Mouse (Mus musculus) adrenal gland, adult 8-10 months (tissue): ENCODE results near the gene Gm7879. TPM values are rescaled to one million over a fixed set of nuclear protein-coding genes. Genes with fewer than 3 reads are reported as not detected.
"Not testable (repeated sequence)": the region's sequence is repeated elsewhere in the genome, so short reads cannot be mapped to it uniquely, and the experiment has no call there.

Experiments
- DNase-seq: peaks from one replicate; pipeline ENCODE4 v3.0.0; 2022
- total RNA-seq, 4 experiments: library from RNA; stranded (reverse); gene quantifications; 2 replicates each; pipeline ENCODE4 v1.2.4; 2022

The Gm7879 gene
- 10 to 100 TPM; 14.7 to 17.1 (median 15.1) TPM for total RNA-seq

DNA sequence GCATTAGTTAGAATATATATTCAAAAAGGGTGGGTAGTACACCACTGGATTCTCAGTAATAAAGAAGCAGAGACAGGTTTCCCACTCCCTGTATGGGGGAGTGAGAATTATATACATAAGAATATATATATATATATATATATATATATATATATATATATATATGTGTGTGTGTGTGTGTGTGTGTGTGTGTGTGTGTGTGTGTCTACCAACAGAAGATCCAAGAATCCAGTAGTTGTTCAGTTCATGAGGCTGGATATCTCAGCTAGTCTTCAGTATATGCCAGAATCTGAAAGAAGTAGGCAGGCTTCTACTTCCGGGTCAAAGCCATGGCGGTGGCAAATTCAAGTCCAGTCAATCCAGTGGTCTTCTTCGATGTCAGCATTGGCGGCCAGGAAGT, at the start of gene Gm7879:
Gm7879 (plus strand) TSS at position 301 of the 400 bp plus-strand sequence.
- not testable (repeated sequence) for DNase-seq

DNA sequence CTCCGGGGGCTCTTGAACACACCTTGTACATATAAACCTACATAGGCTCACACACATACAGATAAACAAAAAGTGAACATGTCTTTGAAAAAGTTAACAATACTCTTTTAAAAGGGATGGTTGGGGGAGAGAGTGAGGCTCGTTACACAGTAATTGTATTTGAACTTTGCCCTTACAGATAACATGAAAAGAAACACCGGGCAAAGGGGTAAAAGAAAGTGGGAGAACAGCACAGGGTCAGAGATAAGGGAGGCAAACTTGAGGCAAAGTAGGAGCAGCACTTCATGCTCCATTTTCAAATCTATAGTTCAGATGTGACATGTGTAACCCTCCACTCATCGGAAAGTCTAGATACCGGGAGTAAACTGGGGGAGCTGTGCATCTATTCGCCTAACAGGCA, 49.3 kb upstream of the Gm7879 start:
- no peak for DNase-seq

DNA sequence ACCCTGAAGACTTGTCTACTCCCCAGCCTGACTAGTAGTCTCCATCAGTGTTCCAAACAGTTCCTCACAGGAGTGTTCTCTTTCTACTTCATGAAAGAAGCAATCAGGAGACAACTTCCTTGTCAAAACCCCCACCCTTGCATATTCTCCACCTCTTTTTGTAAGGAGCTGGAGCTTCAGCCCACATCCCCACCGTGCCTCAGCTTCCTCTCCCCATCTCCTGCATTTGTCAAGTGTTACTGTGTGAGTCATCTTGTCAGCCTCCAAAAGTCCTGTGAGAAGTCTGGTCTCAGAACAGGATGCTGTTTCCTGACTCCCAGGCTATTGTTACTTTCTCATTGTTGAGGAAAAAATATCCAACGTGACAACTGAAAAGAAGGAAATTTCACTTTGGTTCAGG, 47.6 kb upstream of the Gm7879 start:
- DNase-seq, result no peak

DNA sequence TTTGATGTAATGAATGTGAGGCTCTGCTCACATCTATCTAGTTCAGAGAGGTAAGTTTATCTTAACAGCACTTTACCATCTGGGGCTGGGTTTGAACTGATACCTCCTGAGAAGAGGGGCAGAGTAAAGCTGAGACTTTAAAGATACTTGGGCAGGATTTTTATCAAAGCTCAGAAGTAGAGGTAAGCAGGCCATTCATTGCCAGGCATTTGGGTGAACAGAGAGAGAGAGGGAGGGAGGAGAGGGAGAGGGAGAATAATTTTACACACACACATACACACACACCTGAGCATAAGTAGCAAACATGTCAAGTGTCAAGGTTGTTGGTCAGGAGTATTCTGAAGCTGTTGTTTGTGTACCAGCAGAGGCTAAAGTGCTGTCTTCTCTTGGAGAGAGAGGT, 44.7 kb upstream of the Gm7879 start, which contains the start of gene Cd38:
Cd38 (plus strand) TSS at position 301 of the 400 bp plus-strand sequence.
- DNase-seq, result no peak

DNA sequence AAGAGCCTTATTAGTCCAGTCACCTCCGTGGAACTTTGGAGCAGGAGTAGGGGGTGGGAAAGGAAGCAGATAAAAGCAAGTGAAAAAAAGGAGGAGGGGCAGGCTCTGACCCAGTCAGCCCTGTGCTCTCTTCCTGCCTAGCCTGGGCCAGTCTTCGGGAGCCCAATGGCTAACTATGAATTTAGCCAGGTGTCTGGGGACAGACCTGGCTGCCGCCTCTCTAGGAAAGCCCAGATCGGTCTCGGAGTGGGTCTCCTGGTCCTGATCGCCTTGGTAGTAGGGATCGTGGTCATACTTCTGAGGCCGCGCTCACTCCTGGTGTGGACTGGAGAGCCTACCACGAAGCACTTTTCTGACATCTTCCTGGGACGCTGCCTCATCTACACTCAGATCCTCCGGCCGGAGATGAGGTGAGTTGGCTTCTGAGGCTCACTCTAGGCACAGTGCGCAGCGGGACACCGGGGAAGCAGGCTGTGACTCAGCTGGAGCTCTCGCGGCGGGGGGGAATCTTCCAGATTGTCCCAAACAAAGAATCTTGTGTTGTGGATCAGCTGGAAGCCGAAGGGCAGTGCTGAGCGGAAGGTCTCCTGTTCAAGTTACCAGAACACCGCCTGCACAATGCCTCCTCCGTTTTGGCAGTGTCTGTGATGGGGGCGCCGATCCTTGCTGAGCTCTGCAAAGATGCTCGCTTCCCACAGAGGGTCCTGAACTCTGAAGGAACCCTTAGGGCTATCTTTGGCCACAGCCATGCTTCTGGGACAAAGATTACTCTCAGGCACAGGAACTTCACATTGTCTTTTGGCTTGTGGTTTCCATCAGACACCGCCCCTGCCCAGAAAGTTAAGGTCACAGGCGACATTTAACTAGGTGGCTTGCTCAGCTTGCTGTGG, 44.0 kb upstream of the Gm7879 start:
- peak; percentile 11 for DNase-seq

DNA sequence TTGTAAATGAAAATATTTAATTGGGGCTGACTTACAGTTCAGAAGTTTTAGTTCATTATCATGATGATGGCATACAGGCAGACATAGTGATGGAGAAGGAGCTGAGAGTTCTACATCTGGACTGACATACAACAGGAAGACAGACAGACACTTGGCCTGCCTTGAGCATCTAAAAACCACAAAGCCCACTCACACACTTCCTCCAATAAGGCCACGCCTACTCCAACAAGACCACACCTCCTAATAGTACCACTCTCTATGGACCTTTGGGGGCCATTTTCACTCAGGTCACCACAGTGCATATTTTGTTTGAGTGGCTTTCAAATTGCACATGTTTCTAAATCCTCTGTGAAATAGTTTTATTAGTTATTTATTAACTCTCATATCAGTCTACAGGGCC, 41.1 kb upstream of the Gm7879 start:
- no peak for DNase-seq

DNA sequence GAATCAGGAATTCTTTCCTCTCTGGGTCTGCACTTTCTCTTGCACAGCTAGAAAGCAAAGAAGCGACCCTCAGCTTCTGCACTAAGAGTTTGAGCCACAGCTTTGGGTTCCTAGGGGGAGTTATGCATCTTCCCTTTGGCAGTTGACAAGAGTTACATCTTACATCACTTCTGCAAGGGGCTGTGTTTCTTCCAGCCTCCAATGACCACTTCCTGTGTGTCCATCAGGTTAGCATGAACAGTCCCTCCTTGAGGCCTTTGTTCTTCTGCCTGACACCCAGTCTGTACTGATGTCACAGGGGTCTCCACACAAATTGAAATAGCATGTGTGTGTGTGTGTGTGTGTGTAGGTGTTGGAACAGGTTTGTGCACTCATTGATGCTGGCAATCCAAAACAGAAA, 40.3 kb upstream of the Gm7879 start:
- DNase-seq, result no peak

DNA sequence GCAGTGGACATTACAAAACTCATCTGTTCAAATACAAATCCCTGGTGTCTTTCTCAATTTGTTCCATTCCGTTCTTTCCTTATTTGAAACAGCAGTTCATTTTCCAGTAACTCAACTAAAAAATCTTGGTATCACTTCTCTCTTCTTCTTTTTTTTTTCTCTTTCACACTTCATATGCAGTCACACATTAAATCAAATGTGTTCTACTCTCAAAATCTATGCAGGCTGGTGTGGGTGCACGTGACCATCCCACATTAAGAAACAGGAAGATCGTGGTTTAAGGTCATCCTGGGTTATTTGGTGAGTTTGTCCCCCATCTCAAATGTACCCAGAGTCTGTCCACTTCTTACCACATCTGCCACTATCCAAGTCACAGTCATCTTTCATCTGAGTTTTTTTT, 30.9 kb upstream of the Gm7879 start:
- no peak for DNase-seq

DNA sequence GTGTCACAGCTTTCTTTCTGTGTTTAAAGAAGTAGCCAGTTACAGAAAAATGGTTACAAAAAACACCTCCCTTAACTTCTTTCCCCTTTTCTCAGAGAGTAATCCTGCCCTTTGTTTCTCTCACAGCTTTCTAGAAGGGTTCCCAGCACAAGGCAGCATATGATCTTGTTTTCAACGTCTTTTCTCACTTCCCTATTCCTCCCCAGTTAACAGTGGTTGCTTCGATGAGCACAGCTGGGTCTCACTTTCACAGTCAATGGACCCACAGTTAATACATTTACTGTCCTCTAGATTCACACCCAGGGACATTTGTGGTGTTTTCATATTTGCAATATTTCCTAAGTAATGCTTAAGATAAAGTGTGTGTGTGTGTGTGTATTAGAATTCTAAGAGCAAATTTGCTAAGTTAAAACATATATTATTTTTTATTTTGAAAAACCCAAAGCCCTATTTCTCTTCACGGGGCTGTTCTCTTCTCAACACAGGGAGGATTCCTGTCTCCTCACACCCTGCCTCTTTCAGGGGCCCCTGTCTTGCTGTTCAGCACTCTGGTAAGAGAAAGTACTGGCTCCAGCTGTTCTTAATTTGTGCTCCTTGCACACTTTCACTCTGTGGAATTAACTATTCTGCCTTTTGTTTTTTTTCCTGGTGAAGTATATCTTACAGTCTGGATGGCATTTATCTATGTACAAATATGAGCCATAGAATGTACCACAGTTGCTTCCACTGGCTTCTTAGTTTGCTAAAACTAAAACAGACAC, 27.7 kb upstream of the Gm7879 start:
- no peak for DNase-seq

DNA sequence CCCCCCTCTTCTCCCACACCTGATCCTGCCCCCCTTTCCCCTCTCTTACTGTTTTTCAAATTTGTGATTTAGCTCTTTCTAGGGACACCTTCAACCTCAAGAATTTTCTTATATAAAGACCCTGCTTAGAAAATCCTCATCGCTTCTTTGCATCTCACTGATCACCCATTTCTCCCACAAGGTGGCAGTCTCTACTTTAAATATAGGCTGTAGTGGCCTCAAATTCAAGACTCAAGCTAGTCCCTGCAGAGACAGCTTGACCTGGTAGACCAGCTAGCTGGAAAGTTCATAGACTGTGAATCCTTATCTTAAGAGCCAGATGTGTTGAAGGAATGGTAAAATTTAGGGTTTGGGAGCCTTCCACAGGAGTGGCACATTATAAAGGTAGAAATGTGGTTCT, 20.6 kb upstream of the Gm7879 start:
- no peak for DNase-seq

DNA sequence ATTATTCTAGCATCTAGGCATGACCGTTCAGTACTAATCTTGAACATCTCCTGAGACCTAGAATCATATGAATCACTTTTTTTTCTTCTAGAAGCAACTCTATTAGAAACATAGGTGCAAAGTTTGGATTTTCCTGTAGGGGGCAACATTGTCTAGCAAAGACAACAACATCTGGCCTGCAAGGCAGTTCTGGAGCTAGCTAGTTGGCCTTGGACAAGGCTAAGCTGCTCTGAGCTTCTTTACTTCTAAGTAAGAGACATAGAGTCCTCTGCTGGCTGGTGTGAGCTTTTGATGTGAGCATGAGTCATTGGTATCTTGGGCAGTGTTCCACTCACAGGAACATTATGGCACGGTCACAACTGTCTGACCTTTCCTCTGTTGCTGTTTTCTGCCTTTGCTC, 18.8 kb upstream of the Gm7879 start:
- peak; percentile 64 for DNase-seq

DNA sequence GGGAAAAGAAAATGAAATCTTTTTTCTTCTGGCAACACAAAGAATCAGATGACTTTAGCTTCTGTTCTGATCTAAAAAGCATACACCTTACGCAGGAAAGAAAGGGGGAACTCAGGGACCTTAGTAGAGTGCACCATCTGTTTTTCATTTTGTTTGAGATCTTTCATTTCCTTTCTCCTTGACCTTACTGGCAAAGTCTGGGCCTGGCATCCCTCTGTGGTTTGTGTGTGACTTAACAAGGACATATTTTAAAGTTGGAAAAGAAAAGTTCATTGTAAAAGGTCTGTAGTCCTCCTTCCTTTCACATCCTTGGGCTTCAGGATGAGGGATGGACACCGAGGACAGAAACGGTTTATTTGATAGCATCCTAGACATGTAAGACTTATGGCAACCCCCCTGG, 17.0 kb upstream of the Gm7879 start:
- DNase-seq, result no peak

DNA sequence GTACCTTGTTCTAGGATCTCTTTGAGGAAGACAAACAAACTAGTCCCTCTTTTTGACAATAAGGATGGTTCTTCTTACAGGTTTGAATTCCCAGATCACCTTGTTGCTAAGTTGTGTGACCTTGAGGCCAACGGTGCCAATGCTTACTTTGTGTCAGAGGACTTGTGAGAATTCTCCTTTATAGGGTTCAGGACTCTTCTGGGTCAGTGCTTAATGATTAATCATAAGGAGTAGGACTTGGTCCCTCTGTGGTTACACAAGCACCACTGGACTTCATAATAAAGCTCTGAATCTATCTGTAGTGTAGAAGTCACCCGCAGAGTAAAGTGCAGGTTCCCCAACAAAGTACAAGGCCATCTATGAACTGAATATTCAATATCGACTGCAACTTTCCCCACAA, 8.3 kb upstream of the Gm7879 start:
- no peak for DNase-seq

DNA sequence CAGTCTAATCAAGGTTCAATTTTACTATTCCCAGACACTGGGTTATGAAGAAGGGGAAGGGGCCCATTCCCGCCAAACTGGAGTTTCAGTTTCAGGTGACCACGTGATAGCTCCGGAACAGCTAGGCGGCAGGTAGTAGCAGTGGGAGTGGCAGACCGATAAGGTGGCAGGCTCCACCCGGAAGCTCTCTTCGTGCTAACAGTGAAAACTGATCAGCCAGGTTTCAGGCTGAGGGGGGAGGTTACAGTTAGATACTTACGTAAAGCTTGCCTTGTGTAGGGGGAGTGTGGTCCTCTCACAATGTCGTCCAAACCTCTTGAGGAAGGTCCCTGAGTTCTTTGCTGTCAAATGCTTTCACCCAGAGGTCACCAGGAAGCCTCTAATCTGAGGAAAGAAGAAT, 3.7 kb upstream of the Gm7879 start:
- no peak for DNase-seq

DNA sequence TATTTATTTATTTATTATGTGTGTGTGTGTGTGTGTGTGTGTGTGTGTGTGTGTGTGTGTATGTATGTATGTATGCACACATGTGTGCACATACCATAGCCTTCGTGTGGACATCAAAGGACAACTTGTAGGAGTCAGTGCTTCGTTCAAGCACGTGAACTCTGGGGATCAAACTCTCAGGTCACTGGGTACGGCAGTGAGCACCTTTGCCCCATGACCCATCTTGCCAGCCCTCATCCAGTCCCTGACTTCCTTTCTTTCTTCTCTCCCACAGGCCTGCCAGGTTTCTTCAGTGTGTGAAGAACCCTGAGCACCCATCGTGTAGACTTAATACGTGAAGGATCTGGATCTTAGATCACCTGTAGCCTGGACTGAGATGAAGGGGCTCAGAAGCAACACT, 2.9 kb upstream of the Gm7879 start:
- no peak for DNase-seq

DNA sequence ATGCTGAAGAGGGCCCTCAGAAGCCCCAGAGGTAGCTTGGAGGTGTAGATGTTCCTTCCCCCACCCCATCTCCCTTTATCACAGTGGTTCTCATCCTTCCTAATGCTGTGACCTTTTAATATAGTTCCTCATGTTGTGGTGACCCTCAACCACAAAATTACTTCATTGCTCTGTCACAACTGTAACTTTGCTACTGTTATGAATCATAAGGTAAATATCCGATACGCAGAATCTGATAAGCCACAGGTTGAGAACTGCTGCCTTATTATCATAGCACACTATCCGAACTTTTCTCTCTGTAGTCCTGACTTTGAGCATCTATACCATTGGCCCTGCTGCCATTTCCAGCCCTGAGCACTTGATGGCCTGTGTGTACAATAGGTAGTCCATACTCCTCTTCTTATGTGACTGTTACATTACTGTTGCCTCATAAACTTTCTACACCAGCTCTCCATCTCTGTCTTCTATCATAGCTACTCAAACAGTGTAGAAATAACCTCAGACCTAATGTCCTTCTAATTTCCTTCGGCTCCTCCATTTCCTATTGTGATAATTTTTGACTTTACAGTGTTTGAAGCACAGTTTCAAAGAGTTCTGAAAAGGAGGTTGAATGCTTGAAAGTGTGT, 2.4 kb downstream of the Gm7879 start:
- DNase-seq, result no peak

DNA sequence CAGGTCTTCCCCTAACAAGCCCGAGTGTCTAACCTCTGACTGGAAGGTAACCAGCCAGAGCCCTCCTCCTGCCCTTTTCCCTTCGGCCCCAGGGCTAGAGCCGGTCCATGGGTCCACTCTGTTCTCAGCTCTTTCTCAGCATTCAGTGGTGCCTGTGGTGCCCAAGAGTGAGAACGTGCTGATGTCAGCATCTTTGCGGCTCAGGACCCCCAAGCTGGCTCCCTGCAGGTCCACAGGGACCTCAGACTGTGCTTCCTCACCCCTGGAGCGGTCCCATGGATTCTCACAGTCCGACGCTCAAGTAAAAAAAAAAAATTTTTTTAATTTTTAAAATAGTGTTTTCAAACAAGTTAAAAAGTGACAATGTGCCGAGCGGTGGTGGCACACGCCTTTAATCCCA, 8.9 kb downstream of the Gm7879 start:
- no peak for DNase-seq

DNA sequence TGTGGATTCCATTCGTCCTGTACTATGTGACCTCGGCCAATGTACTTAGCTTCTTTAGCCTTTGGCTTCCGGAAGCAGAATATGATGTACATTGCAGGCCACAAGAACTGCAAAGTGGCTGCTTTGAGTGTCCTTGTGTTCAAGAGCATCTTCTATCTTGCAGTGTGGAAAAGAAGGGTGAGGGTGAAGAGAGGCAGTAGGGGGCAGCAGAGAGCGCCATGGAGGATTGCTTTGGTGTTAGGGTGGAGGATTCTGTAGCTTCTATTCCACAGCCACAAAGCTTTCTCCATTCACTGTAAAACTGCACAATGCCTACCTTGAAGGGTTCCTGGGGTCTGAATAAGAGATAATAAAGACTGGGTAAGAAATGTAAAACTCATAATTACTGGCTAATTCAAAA, 11.0 kb downstream of the Gm7879 start:
- peak; percentile 29 for DNase-seq

DNA sequence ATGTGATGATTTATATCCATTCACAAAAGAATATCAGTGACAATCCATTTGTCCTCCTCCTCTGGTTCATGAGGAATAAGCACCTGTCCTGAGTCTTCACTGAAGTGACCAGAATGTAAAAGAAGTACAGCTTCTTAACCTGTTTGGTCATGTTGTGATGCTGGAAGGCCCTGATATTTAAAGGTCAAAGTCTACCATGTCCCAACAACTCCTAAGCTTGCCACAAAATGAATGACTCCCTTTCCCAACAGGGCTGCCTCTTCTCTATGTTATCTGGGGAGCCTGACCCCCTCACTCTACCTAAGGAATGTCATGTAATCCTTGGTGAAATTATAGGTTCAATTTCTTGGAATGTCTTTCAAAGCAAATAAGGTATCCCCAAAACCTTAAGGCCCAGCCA, 14.8 kb downstream of the Gm7879 start:
- DNase-seq, result no peak

DNA sequence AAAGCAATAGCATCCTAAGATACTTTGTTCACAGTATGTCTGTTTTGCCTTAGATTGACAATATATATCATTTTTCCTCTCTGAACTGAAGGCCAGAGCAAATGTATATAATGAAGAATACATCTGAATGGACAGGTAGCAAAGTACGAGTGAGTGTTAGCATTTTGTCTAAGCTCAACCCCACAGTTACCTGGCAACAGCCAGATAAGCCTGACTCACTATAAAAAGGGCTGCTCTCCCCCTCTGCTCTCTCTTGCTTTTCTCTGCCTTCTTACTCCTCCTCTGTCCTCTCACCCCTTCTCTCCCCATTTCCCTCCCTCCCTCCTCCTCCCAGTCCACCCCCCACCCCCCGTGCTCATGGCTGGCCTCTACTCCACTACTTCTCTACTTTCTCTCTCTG, 20.3 kb downstream of the Gm7879 start:
- DNase-seq, result no peak

DNA sequence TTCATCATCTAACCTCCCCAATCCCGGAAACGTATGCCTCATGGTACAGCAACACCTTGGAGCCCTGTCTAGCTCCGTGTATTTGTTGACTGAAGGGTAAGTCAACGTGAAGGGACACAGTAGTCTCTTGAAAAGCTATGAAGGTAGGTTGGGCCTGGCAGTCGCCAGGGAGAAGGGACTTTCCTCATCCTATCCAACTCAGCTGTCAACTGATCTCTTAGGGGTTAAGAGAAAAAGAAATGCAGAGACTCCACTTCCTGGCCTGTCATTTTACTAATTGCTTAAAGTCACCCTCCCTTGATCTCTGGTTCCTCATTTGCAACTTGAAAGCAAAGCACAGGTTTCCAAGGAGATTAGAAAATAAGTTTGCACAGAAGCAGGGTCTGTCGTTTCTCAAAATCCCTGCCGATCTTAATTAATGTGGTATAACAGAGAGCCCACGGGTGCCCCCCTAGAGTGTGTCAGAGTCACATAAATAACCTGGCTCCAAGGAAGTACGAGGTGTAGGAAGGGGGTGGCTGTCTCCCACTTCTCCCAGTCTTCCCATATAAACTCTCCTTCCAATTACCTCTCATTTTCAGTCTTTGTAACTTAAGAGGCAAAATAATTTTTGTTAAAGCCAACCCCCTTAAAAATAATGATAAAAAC, 34.5 kb downstream of the Gm7879 start:
- DNase-seq, result no peak

DNA sequence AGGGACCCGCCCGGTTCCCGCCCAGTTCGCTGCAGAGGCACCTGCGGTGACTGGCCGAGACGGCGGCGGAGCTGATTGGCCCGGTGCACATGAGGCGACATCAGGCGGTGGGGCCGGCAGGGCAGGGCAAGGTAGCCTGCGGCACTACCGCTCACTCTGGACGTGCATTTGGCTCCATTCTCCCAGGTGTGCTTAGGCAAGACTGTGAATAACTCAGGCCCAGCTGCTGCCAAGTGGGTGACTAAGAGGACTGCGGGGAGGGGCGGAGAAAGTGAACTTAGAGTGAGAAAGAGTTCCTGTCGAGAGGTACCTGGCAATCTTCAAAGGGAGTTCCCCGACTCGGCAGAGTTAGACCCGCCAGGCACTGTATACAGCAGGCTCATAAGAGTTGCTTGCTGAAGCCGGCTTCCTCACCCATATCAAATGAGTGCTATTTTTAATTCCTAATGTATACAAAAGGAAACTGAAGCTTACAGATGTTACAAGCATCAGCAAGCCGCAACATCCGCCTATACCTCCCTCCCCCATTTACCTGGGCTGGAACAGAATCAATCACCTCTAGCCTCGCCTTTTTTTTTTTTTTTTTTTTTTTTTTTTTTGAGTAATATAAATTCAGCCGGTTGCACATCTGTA, 35.3 kb downstream of the Gm7879 start:
- DNase-seq, result peak; percentile 14
